Mouse (Mus musculus) layer of hippocampus, postnatal 25 days (tissue): ENCODE data around the gene Spint5. TPM values are rescaled to one million over a fixed set of nuclear protein-coding genes. Genes with fewer than 3 reads are reported as not detected.

Source experiments
- DNase-seq, 2 experiments: peaks; one replicate each; pipeline ENCODE4 v3.0.0; 2022; ENCODE audit warnings: mixed read lengths in 2 of 2, low spot score in 1 of 2; ENCODE audit errors: extremely low spot score in 1 of 2
- total RNA-seq, 2 experiments: library from RNA; stranded (reverse); gene quantifications; 2 replicates each; pipeline ENCODE4 v1.2.3; 2021

The Spint5 gene
- total RNA-seq, 2 experiments from 2014 or later: not detected

DNA sequence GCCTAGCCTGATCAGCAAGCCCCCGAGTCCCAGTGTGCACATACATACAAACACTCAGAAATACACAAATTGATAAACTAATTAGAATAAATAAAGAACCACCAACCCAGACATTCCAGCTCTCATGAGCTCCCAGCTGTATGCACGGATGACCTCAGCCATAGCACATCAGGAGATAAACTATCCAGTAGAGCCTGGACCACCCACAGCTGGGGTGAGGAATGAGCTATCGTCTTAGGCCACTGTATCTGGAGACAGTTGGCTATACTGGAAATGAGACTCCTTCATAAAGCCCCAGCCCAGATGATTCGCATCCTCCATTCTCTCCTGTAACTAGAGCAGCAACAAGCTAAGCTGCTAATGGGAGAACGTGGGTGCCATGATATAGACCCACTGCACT is 19.7 kb downstream of the Spint5 start:
- no peak for DNase-seq

DNA sequence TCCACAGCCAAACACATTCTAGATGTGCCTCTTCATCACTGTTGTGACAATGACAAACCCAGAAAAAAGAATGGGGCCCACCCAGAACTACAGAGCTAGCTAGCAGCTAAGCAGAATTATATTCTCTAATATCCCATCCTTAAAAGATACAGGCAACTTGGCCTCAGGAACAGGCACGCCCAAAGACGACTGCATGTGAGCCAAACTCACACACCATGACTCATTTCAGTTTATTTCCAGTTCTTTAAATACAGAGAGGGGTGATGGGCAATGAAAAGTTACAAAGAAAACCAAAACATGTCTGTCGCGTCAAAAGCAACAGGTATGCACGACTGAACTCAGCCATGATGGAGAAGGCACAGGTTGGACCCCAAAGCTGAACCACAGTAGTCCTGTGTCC is 20.3 kb downstream of the Spint5 start:
- no peak for DNase-seq

DNA sequence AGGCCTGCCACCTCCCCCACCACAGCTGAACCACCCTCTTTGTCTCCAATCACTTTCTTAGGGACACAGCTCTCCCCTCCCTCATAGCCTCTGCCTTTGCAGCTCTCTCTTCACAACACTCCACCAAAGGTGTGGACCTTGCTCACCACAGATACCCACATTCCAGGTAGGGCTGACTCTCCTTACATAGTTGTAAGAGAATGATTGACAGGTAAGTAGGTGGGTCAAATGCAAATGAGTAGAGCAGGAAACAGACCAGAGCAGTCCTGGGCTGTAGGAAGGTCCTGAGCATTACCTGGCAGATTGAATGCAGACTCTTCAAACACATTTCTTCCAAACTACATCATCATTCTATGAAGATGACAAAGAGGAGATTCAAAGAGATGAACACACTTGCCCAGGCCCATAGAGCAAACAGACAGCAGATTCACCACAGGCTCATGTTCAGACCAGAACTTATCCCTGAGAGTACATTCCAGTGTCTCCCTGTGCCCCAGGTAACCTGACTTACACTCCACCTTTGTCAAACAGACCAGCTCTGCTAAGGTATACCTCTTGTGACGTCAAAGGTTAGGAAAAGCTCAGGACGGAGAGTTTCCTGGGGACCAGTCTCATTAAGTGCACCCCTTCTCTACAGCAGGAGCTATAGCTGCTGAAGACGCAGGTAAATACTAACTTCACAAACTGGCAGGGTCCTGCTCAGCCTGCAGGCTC is 22.4 kb downstream of the Spint5 start:
- DNase-seq: no peak

DNA sequence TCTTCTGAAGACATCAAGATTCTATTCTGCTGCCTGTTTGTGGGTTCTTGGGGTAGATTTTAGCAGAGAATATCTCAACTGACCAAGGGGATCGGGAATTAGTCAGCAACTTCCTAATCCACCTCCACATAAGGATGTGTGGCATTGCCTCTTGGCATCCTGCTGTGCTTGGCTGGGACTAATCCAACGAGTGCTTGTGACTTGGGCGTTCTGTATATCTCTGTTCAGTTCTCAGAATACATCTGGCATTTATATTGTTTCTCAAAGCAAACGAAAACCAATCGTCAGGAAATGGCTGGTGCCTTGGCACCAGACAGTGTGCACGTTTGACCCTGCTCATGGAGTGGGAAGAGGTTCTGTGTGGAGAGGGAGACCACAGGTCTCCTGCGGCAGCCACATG is 24.8 kb downstream of the Spint5 start:
- no peak for DNase-seq

DNA sequence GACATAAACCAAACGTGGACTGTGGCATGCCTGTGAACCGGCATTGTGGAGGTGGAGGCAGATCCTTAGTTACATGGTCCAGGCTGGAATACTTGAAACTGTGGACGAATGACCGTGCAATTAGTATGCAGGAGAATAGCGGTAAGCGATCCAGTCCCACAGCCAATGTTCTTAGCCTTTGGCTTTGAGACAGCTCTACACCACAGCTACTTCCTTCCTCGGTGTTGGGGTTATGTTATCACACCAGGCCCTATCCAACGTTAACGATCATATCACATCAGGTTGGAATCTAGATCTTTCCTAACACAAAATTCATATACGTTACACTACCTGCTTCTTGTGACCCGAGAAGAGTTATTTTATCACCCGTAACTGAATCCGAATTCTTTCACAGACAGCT is 29.9 kb downstream of the Spint5 start:
- DNase-seq: no peak

DNA sequence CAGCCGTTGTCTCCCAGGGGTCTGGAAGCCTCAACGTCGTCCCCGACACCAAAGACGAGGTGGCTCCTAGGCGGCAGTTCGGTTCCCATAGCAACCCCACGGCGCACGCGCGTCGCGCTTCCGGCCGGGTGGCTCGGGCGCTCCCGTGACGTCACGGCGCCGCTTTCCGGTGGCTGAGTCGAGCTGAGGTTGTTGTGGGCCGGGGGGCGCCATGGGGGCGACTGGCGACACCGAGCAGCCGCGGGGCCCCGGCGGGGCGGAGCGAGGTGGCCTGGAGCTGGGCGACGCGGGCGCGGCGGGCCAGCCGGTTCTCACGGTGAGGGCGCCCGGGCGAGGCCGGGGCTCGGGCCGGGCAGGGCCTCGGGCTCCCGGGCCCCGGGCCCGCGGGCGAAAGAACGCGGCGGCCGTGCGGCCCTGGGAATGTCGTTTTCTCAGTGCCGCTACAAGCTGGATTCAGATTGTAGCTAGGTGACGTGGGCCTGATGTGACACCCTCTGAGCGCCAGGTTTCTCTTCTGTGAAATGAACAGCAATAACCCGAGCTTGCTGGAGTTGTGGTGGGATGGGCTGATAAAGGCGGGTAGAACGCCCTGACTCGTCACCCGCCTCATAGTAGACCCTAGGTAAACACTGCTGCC is 30.9 kb downstream of the Spint5 start, which contains the start of the genes Wfdc3 and Dnttip1:
Gene Wfdc3, minus strand, starts transcription at position 89 of the 637 bp plus-strand sequence.
Gene Dnttip1, plus strand, starts transcription at position 141 of the 637 bp plus-strand sequence.
- peak; percentile 92 to 95 for DNase-seq

DNA sequence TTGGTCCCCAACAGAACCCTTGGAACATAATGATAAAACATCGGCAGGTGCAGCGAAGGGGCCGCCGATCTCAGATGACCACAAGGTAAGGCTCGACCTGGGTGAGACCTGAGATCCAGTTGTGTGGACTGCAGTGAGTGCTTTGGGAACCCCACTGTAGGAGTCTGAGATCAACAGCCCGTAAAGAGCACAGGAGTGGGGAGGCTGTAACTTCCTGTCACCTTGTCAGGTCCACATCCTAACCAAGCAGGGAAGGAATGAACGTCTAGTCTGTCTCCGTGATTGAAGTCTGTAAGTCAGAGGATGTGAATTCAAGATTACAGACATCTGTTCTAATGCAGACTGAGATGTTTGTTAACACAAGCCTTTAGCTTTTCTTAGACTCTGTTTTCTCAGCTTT is 31.6 kb downstream of the Spint5 start:
- DNase-seq: no peak

DNA sequence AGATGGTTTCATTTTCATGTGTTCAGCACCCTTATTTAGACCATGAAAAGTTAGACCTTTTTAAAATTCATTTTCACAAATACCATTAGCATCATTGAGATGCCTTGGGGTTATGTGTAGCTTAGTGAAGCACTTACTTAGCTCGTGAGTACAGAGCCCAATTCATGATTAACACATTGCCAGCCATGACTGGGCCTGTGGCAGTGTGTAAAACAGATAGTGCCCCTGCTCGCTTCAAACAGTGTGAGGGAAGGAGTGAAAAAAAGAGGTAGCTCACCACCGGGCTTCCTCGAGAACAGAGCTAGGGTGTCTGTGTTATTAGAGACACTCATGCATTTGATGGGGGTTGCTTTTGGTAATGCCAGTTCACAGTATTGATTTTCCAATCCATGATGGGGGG is 33.1 kb downstream of the Spint5 start:
- DNase-seq: no peak

DNA sequence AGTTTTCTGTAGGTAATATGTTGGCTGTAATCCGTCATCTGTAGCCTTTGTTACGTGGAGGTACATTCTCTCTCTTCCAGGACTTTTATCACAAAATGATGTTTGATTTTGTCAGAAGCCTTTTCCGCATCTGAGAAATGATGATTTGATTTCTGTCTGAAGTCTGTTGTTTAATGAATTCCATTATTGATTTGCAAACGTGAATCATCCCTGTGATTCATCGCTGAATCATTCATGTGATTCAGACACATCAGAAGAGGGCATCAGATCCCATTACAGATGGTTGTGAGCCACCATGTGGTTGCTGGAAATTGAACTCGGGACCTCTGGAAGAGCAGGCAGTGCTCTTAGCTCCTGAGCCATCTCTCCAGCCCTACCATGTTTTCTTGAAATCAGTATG is 33.9 kb downstream of the Spint5 start:
- no peak for DNase-seq

DNA sequence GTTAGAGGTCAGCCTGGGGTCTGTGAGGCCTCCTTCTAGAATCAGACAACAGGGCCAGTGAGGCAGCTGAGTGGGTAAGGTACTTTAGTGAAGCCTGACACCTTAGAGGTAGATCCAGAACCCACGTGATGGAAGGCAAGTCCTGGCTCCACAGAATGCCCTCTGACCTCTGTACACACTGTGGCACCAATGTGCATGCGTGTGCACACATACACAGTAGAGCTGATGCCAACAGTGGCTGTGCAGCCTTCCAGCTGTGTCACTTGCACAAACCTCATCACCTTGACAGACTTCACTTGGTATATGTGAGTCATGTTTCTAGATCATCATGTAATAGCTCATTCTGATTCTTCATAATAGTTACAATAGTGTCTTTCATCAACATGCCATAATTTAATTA is 37.3 kb downstream of the Spint5 start:
- no peak for DNase-seq

DNA sequence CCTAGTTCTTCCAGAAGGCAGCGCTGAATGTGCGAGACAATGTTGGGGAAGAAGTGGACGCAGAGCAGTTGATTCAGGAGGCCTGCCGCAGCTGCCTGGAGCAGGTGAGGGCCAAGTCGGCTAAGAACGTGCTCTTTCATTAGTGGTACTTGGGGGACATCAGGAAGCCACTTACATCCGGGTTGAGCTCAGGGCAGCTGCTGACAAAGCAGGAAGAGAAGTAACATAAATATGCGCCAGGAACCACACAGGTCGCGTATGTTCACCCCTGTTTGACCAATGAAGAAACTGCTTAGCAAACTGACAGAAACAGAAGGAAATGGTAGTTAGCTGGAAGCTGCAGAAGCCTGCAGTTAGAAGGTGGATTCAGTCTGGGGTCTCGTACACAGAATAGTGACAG is 39.0 kb downstream of the Spint5 start:
- DNase-seq: no peak

DNA sequence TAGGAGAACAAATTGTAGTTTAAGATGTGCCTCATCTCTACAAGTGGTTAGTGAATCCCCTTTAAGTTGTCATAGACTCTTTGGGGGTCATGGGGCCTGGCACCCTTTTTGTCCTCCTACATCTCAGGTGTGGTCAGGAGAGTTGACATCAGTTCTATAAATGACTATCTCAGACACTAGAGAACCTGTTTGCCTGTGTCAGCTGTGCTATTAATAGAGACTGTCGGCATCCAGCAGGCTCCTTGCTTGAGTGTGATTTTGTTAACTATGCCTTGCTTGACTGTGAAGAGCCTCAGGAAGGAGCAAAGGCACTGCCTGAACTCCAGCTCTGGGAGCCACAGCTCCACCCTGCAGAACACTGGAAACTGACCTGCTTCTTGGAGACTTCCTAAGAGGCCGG is 39.7 kb downstream of the Spint5 start:
- no peak for DNase-seq

DNA sequence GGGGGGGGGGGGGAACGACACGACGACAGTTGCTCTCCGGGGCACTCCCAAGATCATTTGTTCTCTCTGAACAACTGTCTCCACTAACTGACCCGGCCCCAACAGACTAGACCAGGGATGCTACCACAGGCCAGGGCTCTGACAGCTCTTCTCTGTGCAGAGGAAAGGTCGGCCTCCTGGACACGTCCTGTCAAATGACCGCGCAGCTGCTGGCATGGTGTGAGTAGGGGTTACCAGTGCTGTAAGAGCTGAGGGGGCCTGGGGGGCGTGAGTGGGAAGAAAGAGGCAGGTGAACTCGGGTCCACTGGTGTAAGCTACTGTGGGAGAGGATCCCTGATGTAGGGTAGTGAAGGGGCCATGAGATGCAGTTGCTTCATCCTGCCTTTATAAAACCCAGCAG is 42.7 kb downstream of the Spint5 start:
- DNase-seq: no peak

DNA sequence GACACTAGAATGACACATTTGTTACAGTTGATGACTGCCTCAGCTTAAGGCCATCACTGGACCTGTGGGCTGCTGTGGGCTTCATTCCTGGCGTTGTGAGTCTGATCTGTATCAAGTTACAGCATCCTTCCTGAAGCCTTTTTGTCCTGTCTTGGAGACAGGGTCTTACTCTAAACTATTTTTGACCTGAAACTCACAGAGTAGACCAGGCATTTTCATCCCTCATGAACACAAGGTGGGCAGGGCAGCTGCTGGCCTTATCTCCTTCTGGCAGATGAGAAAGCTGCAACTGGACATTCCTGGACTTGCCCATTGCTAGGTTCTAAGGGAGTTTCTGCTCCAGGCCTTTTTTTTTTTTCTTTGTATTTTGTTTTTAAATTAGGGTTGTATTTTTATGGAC is 43.6 kb downstream of the Spint5 start:
- DNase-seq: no peak

DNA sequence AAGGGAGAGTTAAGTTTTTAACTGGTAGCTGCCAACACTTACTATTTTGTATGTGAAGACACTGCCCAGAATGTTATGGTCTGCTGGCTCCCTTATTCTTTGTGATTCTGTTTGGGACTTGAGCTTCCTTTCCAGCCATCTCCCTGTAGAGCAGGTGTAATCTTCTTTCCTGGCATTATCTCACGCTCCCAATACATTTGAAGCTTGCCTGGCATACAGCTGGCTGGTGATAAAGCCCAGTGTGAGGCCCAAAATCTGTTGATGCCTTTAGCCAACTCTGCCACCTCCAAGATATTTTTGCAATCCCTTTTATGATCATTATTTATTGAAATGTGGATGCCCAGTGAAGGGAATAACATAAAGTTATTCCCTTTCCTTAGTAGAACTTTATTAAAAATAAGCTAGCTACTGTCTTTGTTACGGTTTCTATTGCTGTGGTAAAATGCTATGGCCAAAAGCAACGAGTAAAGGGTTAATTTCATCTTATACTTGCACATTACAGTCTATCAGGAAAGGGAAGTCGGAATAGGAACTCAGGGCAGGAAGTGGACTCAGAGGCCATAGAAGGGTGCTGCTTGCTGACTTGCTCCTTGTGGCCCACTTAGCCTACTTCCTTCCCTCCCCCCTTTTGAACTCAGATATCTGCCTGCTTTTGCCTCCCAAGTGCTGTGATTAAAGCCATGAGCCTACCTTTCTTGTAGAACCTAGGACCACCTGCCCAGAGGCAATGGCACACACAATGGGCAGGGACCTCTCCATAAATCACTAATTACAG is 45.1 kb downstream of the Spint5 start:
- DNase-seq: no peak

DNA sequence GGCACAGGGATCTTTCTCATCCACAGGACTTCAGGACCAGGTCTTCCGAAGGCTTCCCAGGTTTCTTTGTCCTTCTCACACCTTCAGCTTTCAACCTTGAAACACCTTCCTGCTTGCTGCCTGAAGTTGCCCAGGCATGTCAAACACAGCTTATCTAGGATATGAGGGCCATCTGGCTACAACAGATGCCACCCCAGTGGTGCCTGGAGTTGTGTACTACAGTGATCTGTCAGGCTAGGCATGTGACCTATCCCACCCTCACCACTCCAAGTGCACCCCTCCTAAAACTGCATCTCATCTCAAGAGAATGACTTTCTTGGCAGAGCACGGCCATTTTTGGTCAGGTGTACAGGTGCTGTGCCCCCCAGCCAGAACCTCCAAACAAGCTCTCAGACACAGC is 46.4 kb downstream of the Spint5 start:
- DNase-seq: no peak

DNA sequence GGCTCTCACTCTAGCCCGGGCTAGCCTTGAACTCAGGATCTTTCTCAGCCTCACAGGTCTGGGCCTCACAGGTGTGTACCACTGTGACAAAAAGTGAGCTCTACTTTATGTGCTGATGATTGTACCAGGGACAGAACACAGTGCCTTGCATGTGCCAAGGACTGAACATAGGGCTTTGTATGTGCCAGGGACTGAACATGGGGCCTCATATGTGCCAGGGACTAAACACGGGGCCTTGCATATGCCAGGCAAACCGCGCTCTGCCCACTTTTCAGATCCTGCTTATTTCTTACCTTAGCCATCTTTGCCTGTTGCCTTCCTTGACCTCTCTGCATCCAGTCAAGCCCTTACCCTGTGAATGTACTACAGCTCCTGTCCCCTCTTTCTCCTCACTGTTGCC is 46.9 kb downstream of the Spint5 start:
- no peak for DNase-seq

DNA sequence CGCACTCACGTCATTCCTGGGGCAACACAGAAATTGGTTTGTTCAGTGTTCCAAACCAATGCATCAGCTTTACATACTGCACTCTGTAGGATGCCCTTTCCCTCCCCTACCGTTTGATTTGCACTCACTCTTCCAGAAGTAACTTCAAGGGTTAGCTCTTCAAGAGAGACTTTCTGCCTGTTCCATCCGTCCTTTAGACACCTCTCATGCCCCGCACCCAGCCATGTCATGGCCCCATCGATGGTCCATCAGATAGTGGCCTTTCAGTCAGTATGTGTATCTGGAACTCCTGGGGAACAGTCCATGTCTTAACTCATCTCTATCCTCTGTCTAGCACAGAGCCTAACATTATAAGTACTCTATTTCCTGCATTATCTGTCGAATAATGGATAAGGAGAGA is 47.5 kb downstream of the Spint5 start:
- no peak for DNase-seq

DNA sequence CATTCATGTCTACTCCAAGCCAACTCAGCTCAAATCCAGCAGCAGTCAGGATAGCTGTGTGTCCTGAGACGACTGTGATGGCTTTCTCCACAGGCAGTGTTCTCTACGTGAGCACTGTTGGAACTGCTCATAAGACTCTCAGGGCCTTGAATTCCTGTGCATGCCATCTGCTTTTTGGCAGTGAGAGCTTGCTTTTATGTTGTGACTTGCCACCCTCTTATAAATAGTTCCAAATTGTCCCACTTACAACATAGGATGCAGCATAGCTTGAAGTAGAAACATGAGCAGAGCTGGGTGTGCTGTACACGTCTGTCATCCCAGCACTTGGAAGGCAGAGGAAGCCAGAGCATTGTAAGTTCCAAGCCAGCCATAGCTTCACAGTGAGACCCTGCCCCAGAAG is 50.7 kb downstream of the Spint5 start:
- no peak for DNase-seq
